Comparison of ENCODE assay signal across 9 mouse cellular contexts in the genomic region with DNA sequence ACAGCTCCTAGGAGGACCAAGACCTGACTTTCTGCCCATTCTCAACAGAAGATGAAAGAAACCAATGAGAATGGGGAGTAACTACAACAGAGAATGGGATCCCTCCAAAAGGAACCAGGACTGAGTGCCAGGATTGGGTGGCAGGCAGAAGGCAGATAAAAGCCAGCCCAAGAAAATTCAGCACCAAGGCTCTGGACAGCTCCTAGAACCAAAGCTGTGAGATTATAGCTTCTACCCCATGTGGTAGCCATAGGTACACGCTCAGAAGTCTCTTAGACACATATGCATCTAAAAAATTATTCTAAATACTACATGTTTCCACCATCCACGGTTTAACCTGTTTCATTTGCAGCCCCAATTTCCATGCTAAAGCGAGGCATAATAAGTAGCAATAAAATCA.
A peak's percentile ranks its signal among the peaks of the same experiment; 100 is the strongest.
DNase-seq lines count a peak whose midpoint lies in the region; ATAC-seq and TF ChIP-seq lines count a peak whose summit lies in the region.
"Had no signal": no experiment of that assay in that cellular context is flagged by ENCODE, and none has a peak within 500 bp of the region (broad histone marks: within the 10 kb centered on the region; RNA-seq: fewer than 3 reads in every experiment).

No protein-coding gene starts in this region.

- no peak overlapping the region for H3K4me3 ChIP-seq in kidney, embryonic 15.5 days (replicated peaks)
- no peak overlapping the region for H3K4me3 ChIP-seq in MEL (ENCODE audit: control insufficient read depth in 1 of 2, insufficient read depth in 1 of 2, low read depth in 2 of 2, low read length in 2 of 2)
- H3K4me3 ChIP-seq: liver, embryonic 12.5 days had no signal

- no peak overlapping the region for H3K9ac ChIP-seq in kidney, embryonic 15.5 days
- no peak overlapping the region for H3K9ac ChIP-seq in MEL (ENCODE audit: control insufficient read depth, low read depth, low read length, poor library complexity, severe bottlenecking)
- H3K9ac ChIP-seq: liver, embryonic 12.5 days had no signal

- no peaks in the 10 kb centered on the region for H3K9me3 ChIP-seq in kidney, embryonic 15.5 days (replicated peaks)
- no peaks in the 10 kb centered on the region for H3K9me3 ChIP-seq in MEL (replicated peaks; ENCODE audit: insufficient read depth, low read length)

- no peak for ATAC-seq in kidney, embryonic 15.5 days (replicated peaks; ENCODE audit: low FRiP score)
- no peak for ATAC-seq in megakaryocyte progenitor cell, adult 5-6 weeks (replicated peaks; ENCODE audit: poor library complexity)
- ATAC-seq: liver, embryonic 12.5 days had no signal

- no peak for TF ChIP-seq RAD21 in MEL (IDR thresholded peaks at IDR 0.05; ENCODE audit: low read depth, low read length)

- no peak overlapping the region for H3K4me2 ChIP-seq in kidney, embryonic 15.5 days
- H3K4me2 ChIP-seq: liver, embryonic 12.5 days had no signal

- H3K79me2 ChIP-seq in MEL (ENCODE audit: control insufficient read depth, insufficient read depth, low read length, poor library complexity): no peaks in the 10 kb centered on the region

- H3K4me1 ChIP-seq in kidney, embryonic 15.5 days: no peaks in the 10 kb centered on the region
- no peaks in the 10 kb centered on the region for H3K4me1 ChIP-seq in MEL (ENCODE audit: control insufficient read depth in 1 of 2, insufficient read depth in 2 of 2, low read length in 2 of 2)
- H3K4me1 ChIP-seq: liver, embryonic 12.5 days had no signal

- DNase-seq in kidney, adult 18-20 months: peak; percentile 6
- DNase-seq in 3T3-L1 (ENCODE audit: low read depth, low spot score): peak; percentile 30
- DNase-seq in MEL (ENCODE audit: low read depth, low spot score): peak; percentile 12
- DNase-seq in hindlimb bud, embryonic 11.5 days (ENCODE audit: extremely low spot score, low read depth, low spot score): peak; percentile 47
- DNase-seq in urinary bladder, postnatal 10 days (ENCODE audit: low spot score): no peak
- DNase-seq: cerebellum, postnatal 14 days had no signal

- no peaks in the 10 kb centered on the region for H3K27me3 ChIP-seq in kidney, embryonic 15.5 days
- H3K27me3 ChIP-seq in MEL (ENCODE audit: control insufficient read depth in 1 of 2, insufficient read depth in 2 of 2, low read length in 2 of 2): no peaks in the 10 kb centered on the region
- H3K27me3 ChIP-seq: liver, embryonic 12.5 days had no signal

- WGBS in kidney, embryonic 15.5 days: 27% methylated on average over 3 of the region's 3 CpGs

- TF ChIP-seq CTCF in MEL (IDR thresholded peaks at IDR 0.05 in 2 of 3, conservative IDR thresholded peaks at IDR 0.05 in 1 of 3; ENCODE audit: control insufficient read depth in 1 of 3, insufficient read depth in 1 of 3, low read depth in 2 of 3, low read length in 3 of 3, poor library complexity in 1 of 3, severe bottlenecking in 1 of 3): no peak

- H3K27ac ChIP-seq in kidney, embryonic 15.5 days: no peak overlapping the region
- no peak overlapping the region for H3K27ac ChIP-seq in MEL (ENCODE audit: control insufficient read depth, low read depth, low read length)
- H3K27ac ChIP-seq: liver, embryonic 12.5 days had no signal

- TF ChIP-seq EP300 in MEL (IDR thresholded peaks at IDR 0.05; ENCODE audit: low read depth in 1 of 2, low read length in 2 of 2): no peak

- H3K36me3 ChIP-seq in kidney, embryonic 15.5 days: no peaks in the 10 kb centered on the region
- no peaks in the 10 kb centered on the region for H3K36me3 ChIP-seq in MEL (ENCODE audit: control insufficient read depth in 1 of 2, insufficient read depth in 2 of 2, low read length in 2 of 2)
- H3K36me3 ChIP-seq: liver, embryonic 12.5 days had no signal

- no peak for TF ChIP-seq POLR2A in MEL (IDR thresholded peaks at IDR 0.05; ENCODE audit: control insufficient read depth in 1 of 2, insufficient read depth in 1 of 2, low read depth in 1 of 2, low read length in 2 of 2, poor library complexity in 1 of 2)

TF ChIP-seq in MEL, 35 proteins besides CTCF, POLR2A, EP300 and RAD21:
- TF ChIP-seq MYC (IDR thresholded peaks at IDR 0.05; ENCODE audit: low read depth, low read length) (no peak), UBTF (IDR thresholded peaks at IDR 0.05; ENCODE audit: borderline replicate concordance, insufficient read depth, low read depth, low read length) (no peak), MAFK (IDR thresholded peaks at IDR 0.05; ENCODE audit: borderline replicate concordance, low read depth, low read length) (no peak), TAL1 (IDR thresholded peaks at IDR 0.05; ENCODE audit: low read length) (no peak), ETS1 (IDR thresholded peaks at IDR 0.05; ENCODE audit: low read depth, low read length) (no peak), E2F4 (IDR thresholded peaks at IDR 0.05; ENCODE audit: borderline replicate concordance, low read depth, low read length) (no peak), BHLHE40 (IDR thresholded peaks at IDR 0.05; ENCODE audit: borderline replicate concordance, low read depth, low read length) (no peak), MYB (IDR thresholded peaks at IDR 0.05; ENCODE audit: low read depth, low read length) (no peak), SMC3 (IDR thresholded peaks at IDR 0.05; ENCODE audit: low read depth, low read length) (no peak), CHD2 (IDR thresholded peaks at IDR 0.05; ENCODE audit: low read length) (no peak), MAZ (IDR thresholded peaks at IDR 0.05; ENCODE audit: low read depth, low read length) (no peak), ZMIZ1 (IDR thresholded peaks at IDR 0.05; ENCODE audit: low read depth, low read length) (no peak), KAT2A (conservative IDR thresholded peaks at IDR 0.05; ENCODE audit: low read depth, low read length) (no peak), POLR2AphosphoS5 (IDR thresholded peaks at IDR 0.05; ENCODE audit: borderline replicate concordance, low read depth, low read length) (no peak), NRF1 (IDR thresholded peaks at IDR 0.05; ENCODE audit: insufficient read depth, low read depth, low read length, poor library complexity, severe bottlenecking) (no peak), ZNF384 (IDR thresholded peaks at IDR 0.05; ENCODE audit: low read depth, low read length) (no peak)
